Mouse (Mus musculus): Measurements from ENCODE around the gene Gpr176.
A peak's percentile ranks its signal among the peaks of the same experiment; 100 is the strongest.

Gene Gpr176

DNA sequence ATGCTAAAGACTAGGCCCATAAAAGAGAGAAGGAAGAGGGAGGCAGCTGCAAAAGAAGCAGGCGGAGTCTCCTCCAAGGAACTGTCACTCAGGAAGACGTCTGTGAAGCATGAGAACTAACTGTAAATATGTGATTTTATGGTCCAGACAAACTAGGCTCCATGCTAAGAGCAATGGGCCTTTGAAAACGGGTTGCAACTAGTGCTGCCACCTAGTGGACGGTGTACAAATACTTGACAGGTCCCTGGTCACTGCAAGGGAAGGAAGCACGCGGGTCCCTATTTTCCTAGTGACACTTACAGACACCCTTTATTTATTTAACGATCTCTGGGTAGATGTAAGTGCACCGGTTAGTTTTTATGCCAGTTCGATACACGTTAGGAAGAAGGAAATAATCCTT is 127.3 kb downstream of the Gpr176 start:
- DNase-seq (ENCODE audit: low read depth, low spot score): peak; percentile 86

DNA sequence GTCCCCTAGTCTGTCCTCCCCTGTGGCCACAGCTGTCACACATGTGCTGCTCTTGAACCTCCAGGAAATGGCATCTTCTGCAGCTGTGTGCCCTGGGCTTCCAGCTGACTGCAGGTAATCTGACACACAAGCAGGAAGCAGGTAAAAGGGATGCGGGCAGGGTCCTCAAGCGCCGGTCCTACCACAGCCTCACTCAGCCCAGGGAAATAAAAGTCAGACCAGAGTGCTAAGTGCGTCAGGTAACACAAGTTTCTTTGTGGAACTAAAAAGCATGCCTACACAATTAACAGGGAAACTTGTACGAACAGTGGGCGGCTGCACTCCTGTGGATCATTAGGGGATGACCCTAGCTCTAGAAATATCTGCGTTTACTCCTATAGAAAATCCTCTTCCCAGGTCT is 137.0 kb downstream of the Gpr176 start:
- DNase-seq (ENCODE audit: low read depth, low spot score): no peak

DNA sequence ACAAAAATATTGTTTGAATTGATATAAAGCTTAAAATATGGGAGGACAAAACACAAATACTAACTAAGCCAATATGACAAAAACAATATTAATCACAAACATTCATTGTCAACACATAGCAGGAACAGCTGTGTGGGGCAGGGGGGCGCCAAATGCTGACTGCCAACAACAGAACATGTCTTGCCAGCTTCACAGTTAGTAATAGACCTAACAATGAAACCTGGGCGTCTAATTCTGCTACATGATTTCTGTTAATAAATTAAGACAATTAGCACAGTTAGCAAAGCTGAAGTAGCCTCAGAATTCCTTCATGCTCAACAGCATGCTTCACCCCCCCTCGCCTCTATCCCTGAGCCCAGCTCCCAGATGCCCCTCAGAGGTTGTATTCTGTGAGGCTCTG is 137.6 kb downstream of the Gpr176 start:
- no peak for DNase-seq (ENCODE audit: low read depth, low spot score)

DNA sequence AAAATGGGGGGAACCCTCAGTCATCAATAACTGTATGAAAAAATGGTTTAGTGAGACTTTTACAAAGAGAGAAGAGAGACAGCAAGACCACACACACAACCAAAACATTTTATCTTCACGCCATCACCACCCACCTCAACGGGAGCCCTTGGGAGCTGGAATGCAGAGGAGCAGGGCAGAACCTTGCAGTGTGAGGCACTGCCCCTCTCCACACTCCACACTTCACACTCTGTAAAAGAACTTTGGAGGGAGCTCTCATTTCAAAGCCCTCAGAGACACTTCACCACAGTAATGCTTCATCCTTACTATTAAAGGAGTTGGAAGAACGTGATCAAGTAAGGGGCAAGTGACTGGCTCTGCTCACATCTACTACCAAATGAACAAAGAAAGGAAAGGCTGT is 142.7 kb downstream of the Gpr176 start:
- no peak for DNase-seq (ENCODE audit: low read depth, low spot score)

DNA sequence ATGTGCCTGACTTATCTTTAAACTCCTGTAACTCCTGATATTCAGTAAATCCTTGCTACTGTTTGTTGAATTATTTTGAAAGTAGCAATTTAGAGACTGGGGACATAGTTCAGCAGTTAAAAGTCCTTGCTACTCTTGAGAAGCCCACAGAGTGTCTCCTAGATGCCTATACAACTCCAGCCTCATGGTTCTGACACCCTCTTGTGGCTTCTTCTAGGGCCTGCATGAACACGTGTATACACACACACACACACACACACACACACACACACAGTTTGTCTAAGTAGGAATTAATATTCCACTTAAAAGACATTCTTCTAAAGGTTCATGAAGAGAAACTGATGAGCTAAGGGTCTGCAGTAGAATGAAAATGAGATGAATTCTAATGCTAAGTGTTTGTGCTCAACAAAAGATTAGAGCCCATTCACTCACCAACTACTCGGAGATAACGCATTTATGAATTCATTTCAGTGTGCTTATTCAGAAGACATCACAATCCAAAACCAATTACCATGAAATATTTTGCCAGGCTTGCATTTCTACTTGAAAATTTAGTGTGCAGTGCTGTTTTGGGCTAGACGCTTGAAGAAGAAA is 144.6 kb downstream of the Gpr176 start:
- no peak for DNase-seq (ENCODE audit: low read depth, low spot score)
